Mouse (Mus musculus) CD4-positive, CD25-positive, alpha-beta regulatory T cell, adult 2 months (primary cell): ENCODE data around the gene Iqcj.

ENCODE experiments used
- DNase-seq: peaks from one replicate; pipeline ENCODE4 v3.0.0-alpha.2; 2012; ENCODE audit warnings: low read depth, low spot score

Iqcj gene

GRCm38 (mm10) chr3:67892026-67892705 lies at the start of gene Iqcj, which contains the start of gene Iqschfp:
Iqcj (plus strand) TSS chr3:67892220.
Iqschfp (plus strand) TSS chr3:67892232.
- DNase-seq: no peak

- no peak for DNase-seq
Measured at GRCm38 (mm10) chr3:67852397-67852796, 39.6 kb upstream of the Iqcj start.

DNA sequence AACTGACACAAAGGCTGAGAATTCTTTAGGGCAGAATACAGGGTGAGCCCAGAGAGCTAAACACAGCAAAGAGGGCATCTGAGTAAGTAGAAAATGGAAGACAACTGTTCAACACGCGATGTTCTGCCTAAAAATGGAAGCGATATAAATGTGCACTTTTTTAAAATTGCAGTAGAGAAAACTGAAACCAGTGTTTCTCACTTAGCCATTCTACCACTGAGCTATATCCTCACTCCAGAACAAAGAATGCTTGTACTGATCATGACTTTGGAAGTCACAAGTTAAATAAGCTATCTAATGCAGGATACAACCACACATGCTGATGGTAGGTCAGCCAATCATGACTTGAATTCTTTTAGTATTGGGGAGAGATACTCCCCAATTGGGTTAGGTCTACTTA lies 30.5 kb upstream of the Iqcj start:
- DNase-seq: no peak

DNA sequence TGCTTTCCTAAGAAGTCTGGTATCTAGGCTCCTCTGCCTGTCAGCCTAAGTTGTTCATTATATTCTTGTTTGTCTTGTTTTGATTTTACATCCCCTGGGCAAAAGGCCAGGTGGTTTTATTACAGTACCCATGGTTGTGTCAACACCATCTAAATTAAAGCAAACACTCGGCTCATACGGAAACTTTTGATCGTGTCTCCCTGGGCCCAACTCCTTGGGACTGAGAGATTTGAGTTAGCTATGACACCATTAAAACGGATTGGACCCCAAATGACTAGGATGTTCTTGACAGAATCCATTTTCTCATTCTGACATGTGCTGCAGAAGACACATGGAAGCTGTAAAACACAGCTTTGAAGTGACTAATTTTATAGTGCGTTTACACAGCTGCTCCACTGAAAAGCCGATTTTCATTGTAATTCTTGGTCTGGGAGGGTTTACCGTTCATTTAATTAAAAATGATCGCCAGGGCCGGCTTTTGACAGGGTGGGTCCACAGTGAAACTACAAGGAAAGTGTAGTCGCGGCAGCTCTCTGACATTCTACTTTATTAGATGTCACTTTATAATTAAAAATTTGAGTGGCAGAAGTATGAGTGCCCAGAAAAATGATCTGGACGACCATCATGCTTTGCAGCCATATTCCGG lies 24.5 kb upstream of the Iqcj start:
- DNase-seq: no peak

- DNase-seq: no peak
Measured at GRCm38 (mm10) chr3:67869424-67869823, 22.6 kb upstream of the Iqcj start.

- no peak for DNase-seq
Measured at GRCm38 (mm10) chr3:67877253-67877652, 14.8 kb upstream of the Iqcj start.

DNA sequence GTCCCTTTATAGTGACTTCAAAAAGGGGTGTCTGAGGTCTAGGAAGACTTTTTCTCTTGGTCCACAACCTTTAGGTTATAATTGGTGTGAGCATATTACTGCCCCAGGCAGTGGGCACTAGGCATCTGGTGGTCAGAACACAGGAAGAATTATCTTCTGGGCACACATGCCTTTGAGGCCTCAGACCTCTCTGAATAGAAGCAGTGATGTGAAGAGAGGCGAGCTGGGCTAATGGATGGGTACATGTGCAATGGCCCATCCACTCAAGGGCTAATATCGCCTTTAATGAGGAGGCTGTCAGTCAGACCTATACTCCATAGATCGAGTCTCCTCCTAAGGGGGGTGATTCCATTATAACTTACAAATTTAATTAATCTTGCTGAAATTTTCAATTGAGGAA lies 7.7 kb upstream of the Iqcj start:
- no peak for DNase-seq

DNA sequence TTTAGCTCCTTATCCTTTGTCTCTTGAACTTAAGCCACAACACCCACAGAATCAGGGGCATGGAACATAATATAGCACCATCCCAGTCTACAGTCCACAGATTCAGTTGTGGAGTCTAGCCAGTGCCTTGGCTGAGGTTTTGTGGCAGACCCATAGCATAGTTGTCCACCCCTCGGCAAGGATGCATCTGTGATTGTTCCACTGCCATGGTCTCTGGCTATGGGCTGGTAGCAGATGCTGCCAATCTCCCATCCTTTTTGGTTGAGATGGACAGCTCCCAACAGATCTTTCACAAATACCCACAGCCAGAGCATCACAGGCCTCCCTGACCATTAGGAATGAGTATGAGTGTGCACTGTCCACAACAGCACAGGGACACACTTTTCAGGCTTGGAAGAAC lies 5.8 kb upstream of the Iqcj start:
- no peak for DNase-seq

GRCm38 (mm10) chr3:67887251-67887650 lies 4.8 kb upstream of the Iqcj start:
- DNase-seq: no peak

DNA sequence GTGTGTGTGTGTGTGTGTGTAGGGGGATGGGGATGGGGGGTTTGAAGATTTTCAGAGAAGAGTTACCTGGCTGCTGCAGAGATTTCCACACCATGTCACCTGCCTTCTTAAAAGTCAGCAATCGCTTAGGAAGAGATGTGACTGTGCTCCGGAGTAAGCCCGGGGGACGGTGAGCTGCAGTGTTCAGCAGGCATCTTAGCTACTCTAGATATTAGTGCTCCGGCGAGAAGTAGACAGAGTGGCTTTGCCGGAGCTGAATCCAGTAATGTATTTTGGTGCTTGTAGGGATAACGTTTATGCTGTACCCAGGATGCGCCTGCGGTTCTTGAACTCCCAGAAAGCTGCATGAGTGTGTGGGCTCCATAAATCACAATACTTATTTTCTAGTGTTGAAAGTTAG lies 748 bp downstream of the Iqcj start:
- no peak for DNase-seq

GRCm38 (mm10) chr3:67902517-67902916 lies 10.5 kb downstream of the Iqcj start:
- no peak for DNase-seq

DNA sequence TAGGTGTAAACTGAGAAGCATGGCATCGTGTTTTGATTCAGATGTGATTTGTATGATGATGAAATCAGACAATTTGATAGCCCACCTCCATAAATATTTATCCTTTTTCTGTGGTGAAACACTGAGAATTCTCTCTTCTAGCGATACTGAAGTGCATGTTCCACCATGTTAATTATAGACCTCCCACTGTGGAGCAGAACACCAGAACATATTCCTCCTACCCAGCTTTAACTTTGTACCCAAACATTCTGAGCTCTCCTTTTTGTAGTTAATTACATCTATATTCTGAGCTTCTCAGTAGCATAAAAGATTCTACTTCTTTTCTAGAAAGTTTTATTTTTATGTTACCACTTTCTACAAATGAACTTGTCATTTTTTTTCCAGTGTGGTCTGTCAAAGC lies 16.6 kb downstream of the Iqcj start:
- DNase-seq: no peak

DNA sequence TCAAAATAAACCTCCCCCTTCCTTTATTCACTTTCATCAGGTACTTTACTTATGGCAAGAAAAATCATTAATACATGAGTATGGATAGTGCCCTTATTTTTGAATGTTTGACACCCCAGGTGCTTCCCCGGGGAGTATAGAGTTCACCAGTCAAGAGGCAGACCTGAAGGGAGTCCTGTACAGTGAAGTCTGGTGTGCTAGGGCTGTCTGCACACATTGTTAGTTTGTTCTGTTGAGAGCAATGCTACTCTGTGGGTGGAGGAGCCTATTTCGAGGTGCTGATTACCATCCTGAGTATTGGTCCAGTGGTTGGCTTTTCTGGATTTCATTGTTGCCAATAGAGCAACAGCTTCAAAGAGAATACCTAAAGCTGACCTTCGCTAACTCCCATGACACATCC lies 26.1 kb downstream of the Iqcj start:
- no peak for DNase-seq

DNA sequence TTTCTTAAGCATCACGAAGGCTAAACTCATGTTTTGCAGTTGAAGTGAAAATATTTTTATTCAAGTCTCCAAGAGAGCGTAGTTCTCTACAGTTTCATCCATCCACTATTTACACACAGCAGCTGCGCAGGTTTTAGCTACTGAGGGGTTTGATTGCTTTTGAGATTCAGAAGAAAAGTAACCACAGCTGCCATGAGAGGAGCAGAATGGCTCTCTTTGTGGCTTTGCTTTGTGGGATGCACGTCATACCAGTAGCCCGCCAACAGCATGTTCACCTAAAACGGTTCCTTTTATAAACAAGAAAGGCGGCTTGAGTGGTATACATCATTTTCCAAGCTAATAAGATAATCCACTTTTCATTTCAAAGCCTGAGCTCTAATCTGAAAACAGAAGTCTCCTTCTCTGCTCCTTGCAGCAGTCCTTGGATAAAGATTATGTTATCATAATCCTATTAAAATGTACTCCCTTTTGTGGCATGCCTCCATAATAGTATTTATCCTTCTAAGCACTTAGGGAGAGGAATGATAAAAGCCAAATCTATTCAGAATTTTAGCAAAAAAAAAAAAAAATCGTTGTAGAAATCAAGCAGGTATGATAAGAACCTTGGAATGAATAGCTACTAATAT lies 26.7 kb downstream of the Iqcj start:
- no peak for DNase-seq

- no peak for DNase-seq
Measured at GRCm38 (mm10) chr3:67923095-67923494, 31.1 kb downstream of the Iqcj start.

DNA sequence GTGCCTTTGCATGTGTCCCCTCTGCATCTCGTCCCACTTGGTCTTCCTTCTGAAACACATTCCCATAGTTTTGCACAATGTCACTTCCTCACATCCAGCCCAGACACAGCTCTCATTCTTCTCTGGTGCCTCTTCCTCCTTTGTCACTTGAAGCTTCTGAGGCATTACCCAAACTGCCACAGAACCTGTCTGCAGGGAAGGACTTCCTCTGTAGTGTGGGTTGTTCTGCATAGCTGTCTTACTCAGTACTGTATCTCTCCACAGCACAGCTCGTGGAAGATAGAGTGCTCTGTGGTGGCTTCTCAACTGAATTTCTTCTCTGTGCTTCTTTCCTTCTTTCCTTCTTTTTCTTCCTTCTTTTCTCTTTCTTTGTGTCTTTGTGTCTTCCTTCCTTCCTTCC lies 33.4 kb downstream of the Iqcj start:
- DNase-seq: no peak

DNA sequence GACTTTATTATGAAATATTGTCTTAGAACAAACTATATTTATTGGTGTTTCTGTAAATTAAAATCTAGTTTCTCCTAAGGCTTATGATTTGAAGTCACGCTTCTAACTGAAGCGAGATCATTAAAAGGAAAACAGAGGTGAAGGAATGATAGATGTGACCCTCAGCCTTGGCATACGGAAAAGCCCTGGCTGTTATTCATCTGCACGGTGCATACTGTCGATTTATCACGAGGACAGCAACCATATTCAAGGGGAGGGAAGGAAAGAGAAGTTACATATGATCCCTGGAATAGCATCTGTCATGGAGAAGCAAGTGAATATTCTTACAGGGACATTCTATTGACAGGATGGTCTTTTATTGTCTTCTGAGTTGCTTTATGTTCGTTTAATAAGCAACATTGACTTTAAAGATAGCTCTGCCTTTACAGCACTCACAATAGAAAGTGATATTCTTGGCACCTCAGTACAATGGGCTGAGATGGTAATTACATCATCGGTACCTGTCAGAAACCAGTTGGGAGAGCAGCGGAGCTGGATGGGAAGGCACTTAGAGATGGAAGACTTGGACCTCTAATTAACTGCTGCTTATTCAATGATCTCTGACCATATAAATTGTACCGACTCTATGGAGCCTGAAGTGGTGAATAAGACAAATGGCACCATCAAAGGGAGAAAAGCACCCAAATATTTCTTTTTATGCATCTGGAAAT lies 38.6 kb downstream of the Iqcj start:
- no peak for DNase-seq

DNA sequence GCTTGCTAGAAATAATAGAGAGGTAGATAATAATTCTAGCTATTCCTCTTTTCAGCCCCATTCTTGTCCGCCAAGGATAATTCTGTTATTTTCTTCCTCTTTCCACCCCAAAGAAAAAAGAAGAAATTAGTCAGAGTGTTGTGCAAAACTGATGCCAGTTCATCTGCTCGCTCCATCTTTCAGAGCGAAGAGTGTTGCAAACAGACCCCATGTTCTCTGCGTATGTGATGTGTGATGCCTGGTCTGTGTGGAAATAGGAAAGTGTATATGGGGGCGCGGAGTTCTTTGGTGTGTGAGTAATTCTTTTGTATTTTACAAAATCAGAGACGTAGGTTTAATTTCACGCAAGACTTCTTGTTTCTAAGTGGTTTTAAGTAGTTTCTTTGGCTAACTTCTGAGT lies 39.2 kb downstream of the Iqcj start:
- no peak for DNase-seq

- no peak for DNase-seq
Measured at GRCm38 (mm10) chr3:67931914-67932313, 39.9 kb downstream of the Iqcj start.

GRCm38 (mm10) chr3:67935829-67936228 lies 43.8 kb downstream of the Iqcj start:
- DNase-seq: no peak

DNA sequence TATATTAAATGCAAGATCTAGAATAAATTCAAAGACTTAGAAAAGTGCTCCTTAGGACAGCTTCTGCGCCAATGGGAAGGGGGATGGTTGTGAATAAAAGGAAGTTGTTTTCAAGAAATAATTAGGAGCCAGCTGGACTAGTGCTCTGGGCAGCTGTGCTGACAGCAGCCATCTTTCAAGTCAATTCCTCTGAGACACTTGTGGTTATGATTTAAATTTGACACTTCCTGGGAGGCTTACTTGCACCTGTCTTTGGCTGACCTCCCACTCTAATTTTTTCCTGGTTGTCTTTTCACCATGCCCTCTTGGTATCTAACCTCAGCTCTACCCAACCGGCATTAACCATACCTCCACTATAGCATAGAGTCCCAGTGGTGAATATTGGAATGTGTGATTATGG lies 55.0 kb downstream of the Iqcj start:
- no peak for DNase-seq

DNA sequence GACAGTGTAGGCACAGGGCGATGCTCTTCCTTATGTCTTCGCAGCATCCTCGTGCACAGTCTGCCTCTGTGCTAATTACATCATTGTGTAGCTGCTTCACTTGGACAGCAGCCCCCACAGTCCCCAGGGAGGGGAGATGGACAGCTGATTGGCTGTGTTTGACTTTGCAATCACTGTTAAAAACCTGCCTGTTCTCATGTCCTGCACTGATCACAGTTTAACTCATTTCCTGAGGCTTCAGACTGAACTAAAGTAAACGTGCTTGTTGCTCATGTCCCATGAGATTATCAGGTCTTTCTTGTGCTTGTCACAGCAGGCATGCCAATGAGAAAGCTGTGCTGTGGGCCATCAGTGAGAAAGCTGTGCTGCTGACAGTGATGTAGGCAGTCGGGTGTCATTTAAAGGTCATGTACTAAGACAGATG lies 60.5 kb downstream of the Iqcj start:
- DNase-seq: no peak
